Mouse (Mus musculus) forebrain, embryonic 12.5 days (tissue): ENCODE data around the gene Scaf4. TPM values are rescaled to one million over a fixed set of nuclear protein-coding genes. Genes with fewer than 3 reads are reported as not detected.
"Not testable (repeated sequence)": the region's sequence is repeated elsewhere in the genome, so short reads cannot be mapped to it uniquely, and the experiment has no call there.

Experiments used
- ATAC-seq: fragments of 200-750 bp; cut with Nextera tagmentation; 2 replicates; pipeline ENCODE4 v1.8.0; 2017; ENCODE audit warnings: moderate TSS enrichment; ENCODE audit not compliant: low FRiP score
- H3K27ac ChIP-seq: fragments of 300-500 bp; sonication (generic); 2 replicates; pipeline ENCODE4 v1.5.1; 2016; ENCODE audit warnings: mild to moderate bottlenecking
- H3K27me3 ChIP-seq: fragments of 300-500 bp; sonication (generic); 2 replicates; pipeline ENCODE4 v1.6.1; 2016; ENCODE audit warnings: mild to moderate bottlenecking
- H3K36me3 ChIP-seq: fragments of 300-500 bp; sonication (generic); replicated peaks from 2 replicates; pipeline ENCODE4 v1.6.1; 2016; ENCODE audit warnings: mild to moderate bottlenecking
- H3K4me1 ChIP-seq: fragments of 300-500 bp; sonication (generic); 2 replicates; pipeline ENCODE4 v1.6.1; 2016
- H3K4me2 ChIP-seq: fragments of 300-500 bp; sonication (generic); 2 replicates; pipeline ENCODE4 v1.6.1; 2016; ENCODE audit warnings: mild to moderate bottlenecking, moderate library complexity
- H3K4me3 ChIP-seq: fragments of 300-500 bp; sonication (generic); replicated peaks from 2 replicates; pipeline ENCODE4 v1.5.1; 2016; ENCODE audit warnings: mild to moderate bottlenecking
- H3K9ac ChIP-seq: fragments of 300-500 bp; sonication (generic); 2 replicates; pipeline ENCODE4 v1.6.1; 2016; ENCODE audit warnings: mild to moderate bottlenecking
- H3K9me3 ChIP-seq: fragments of 300-500 bp; sonication (generic); 2 replicates; pipeline ENCODE4 v1.6.1; 2016
- WGBS: fragments of 180-500 bp; shearing (Covaris S2); methylation state at CpG from one replicate; pipeline ENCODE4 v1.1.7; 2016; 5-methylcytosine and 5-hydroxymethylcytosine counted together
- polyA plus RNA-seq: library from polyadenylated mRNA; unstranded; fragments of >200 nt; fragmentation: Nextera tagmentation; extraction: Ambion mirVana; gene quantifications from 2 replicates; pipeline ENCODE4 v1.2.1, GENCODE M21; 2016

Scaf4 gene
- polyA plus RNA-seq, 1 experiment from 2014 or later = 39.4 TPM

GRCm38 (mm10) chr16:90259623-90260022, 24.7 kb downstream of the Scaf4 start:
- no peak overlapping the region for H3K4me2 ChIP-seq
- H3K9me3 ChIP-seq = no peaks in the 10 kb centered on the region
- H3K27me3 ChIP-seq = no peaks in the 10 kb centered on the region
- no peak overlapping the region for H3K27ac ChIP-seq
- WGBS = 88% methylated on average over 5 of the region's 5 CpGs
- H3K36me3 ChIP-seq = peaks cover 49% of the 10 kb centered on the region
- ATAC-seq = no peak
- H3K4me3 ChIP-seq = no peak overlapping the region
- H3K9ac ChIP-seq = no peak overlapping the region
- no peaks in the 10 kb centered on the region for H3K4me1 ChIP-seq

- no peaks in the 10 kb centered on the region for H3K4me1 ChIP-seq
- WGBS = 90% methylated on average over 7 of the region's 7 CpGs
- no peak for ATAC-seq
- H3K36me3 ChIP-seq = peaks cover 54% of the 10 kb centered on the region
- H3K27me3 ChIP-seq = no peaks in the 10 kb centered on the region
- H3K4me2 ChIP-seq = no peak overlapping the region
- H3K4me3 ChIP-seq = no peak overlapping the region
- H3K27ac ChIP-seq = no peak overlapping the region
- H3K9me3 ChIP-seq = no peaks in the 10 kb centered on the region
- H3K9ac ChIP-seq = no peak overlapping the region
Measured at GRCm38 (mm10) chr16:90258950-90259349, 25.4 kb downstream of the Scaf4 start.

- Histone ChIP-seq H3K27ac (no peak overlapping the region), H3K4me3 (no peak overlapping the region), H3K9ac (no peak overlapping the region), H3K9me3 (no peaks in the 10 kb centered on the region), H3K4me1 (no peaks in the 10 kb centered on the region), H3K27me3 (no peaks in the 10 kb centered on the region), H3K4me2 (no peak overlapping the region), H3K36me3 (peaks cover 78% of the 10 kb centered on the region)
- WGBS = 91% methylated on average over 2 of the region's 2 CpGs
- no peak for ATAC-seq
Measured at GRCm38 (mm10) chr16:90252521-90252920, 31.8 kb downstream of the Scaf4 start.

DNA sequence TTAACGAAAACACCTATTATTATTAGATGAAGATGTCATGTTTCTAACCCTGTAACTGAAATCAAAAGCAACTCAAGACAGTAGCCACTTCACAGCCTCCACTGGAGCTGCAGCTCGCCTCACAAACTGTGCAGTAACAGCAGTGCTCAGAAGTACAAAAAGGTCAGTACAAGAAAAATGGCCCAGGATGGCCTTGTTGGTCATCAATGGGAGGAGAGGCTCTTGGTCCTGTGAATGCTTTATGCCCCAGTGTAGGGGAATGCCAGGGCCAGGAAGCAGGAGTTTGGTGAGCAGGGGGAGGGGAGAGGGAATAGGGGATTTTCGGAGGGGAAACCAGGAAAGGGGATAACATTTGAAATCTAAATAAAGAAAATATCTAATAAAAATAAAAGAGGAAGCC, 33.0 kb downstream of the Scaf4 start:
- H3K9ac ChIP-seq, H3K4me1 ChIP-seq, H3K4me2 ChIP-seq, H3K4me3 ChIP-seq, H3K27me3 ChIP-seq, H3K9me3 ChIP-seq, H3K27ac ChIP-seq, ATAC-seq: not testable (repeated sequence)
- 85% methylated on average over 3 of the region's 3 CpGs for WGBS
- H3K36me3 ChIP-seq = peaks cover 76% of the 10 kb centered on the region

GRCm38 (mm10) chr16:90250099-90250498, 34.2 kb downstream of the Scaf4 start:
- Histone ChIP-seq H3K4me3 (no peak overlapping the region), H3K9me3 (no peaks in the 10 kb centered on the region), H3K4me1 (no peaks in the 10 kb centered on the region), H3K27me3 (no peaks in the 10 kb centered on the region), H3K36me3 (peaks cover 86% of the 10 kb centered on the region), H3K9ac (no peak overlapping the region), H3K27ac (no peak overlapping the region), H3K4me2 (no peak overlapping the region)
- WGBS = 94% methylated on average over 7 of the region's 7 CpGs
- no peak for ATAC-seq

- H3K27ac ChIP-seq = no peak overlapping the region
- no peaks in the 10 kb centered on the region for H3K9me3 ChIP-seq
- H3K36me3 ChIP-seq = peaks cover 81% of the 10 kb centered on the region
- no peak overlapping the region for H3K9ac ChIP-seq
- H3K4me1 ChIP-seq = no peaks in the 10 kb centered on the region
- WGBS = 85% methylated on average over 17 of the region's 17 CpGs
- H3K4me2 ChIP-seq = no peak overlapping the region
- ATAC-seq = no peak
- H3K27me3 ChIP-seq = no peaks in the 10 kb centered on the region
- no peak overlapping the region for H3K4me3 ChIP-seq
Measured at GRCm38 (mm10) chr16:90242426-90243304, 41.6 kb downstream of the Scaf4 start.

DNA sequence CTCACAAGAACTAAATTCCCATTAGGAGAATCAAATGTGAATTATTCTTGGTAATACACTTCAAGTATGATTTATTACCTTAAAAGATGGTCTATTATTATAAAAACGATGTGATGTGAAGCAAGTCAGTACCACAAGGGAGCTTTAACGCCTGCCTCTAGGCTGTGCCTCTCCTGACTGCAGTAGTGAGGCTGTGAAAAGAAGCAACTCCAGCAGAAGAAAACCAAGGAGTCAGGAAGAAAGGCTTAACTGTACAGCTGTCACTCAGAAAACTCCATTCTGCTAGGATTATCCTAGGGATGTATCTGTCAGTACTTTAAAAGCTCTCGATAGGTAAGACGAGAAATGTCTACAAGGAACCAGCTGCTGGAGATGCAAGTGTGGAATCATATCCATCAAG, 42.4 kb downstream of the Scaf4 start:
- WGBS = 87% methylated on average over 4 of the region's 4 CpGs
- no peak for ATAC-seq
- H3K9me3 ChIP-seq = no peaks in the 10 kb centered on the region
- H3K36me3 ChIP-seq = peaks cover 76% of the 10 kb centered on the region
- no peak overlapping the region for H3K4me3 ChIP-seq
- no peaks in the 10 kb centered on the region for H3K4me1 ChIP-seq
- H3K27me3 ChIP-seq = no peaks in the 10 kb centered on the region
- no peak overlapping the region for H3K9ac ChIP-seq
- no peak overlapping the region for H3K27ac ChIP-seq
- H3K4me2 ChIP-seq = no peak overlapping the region

GRCm38 (mm10) chr16:90239128-90239746, 45.1 kb downstream of the Scaf4 start:
- Histone ChIP-seq H3K4me2 (no peak overlapping the region), H3K9me3 (no peaks in the 10 kb centered on the region), H3K27ac (no peak overlapping the region), H3K4me1 (no peaks in the 10 kb centered on the region), H3K4me3 (no peak overlapping the region), H3K27me3 (no peaks in the 10 kb centered on the region), H3K36me3 (peaks cover 59% of the 10 kb centered on the region), H3K9ac (no peak overlapping the region)
- 85% methylated on average over 6 of the region's 6 CpGs for WGBS
- no peak for ATAC-seq

DNA sequence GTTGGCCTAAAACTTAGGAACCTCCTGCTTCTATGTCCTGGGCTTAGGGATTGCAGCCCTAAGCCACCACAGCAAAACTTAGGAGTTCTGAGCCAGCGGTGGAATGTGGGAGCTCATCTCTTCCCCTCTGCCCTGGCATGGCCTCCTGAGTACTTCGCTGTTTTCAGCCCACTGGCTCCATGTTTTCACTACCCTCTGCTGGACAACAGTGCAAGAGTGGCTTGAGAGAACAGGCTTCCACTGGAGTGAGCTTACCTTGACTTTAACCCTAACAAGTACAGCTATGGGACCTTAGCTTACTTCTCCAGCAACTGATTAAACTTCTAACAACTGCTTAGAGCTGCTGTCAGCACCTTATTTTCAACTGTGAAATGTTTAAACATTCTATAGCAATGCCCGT, 49.1 kb downstream of the Scaf4 start:
- H3K27me3 ChIP-seq = no peaks in the 10 kb centered on the region
- H3K4me2 ChIP-seq = no peak overlapping the region
- peaks cover 25% of the 10 kb centered on the region for H3K36me3 ChIP-seq
- no peak overlapping the region for H3K9ac ChIP-seq
- H3K4me3 ChIP-seq = no peak overlapping the region
- H3K27ac ChIP-seq = no peak overlapping the region
- no peaks in the 10 kb centered on the region for H3K4me1 ChIP-seq
- no peaks in the 10 kb centered on the region for H3K9me3 ChIP-seq
- WGBS = 92% methylated on average over 3 of the region's 3 CpGs
- no peak for ATAC-seq

DNA sequence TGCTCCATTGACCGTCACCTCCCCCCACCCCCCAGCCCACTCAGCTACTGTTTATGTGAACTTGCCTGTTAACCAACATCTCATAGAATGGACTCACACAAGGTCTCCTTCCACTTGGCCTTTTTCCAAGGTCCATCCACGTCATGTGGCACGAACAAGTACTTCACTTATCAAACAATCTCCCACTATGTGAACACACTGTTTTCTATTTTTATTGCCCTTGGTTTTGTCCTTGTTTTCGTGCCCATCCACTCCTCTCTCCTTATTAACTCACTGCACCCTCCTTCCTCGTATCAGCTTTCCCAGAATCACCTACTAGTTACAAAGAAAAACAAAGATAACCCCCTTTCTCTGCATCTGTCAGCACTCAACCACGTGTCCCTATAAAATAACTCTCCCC, 49.7 kb downstream of the Scaf4 start:
- no peak for ATAC-seq
- no peaks in the 10 kb centered on the region for H3K9me3 ChIP-seq
- H3K9ac ChIP-seq = no peak overlapping the region
- H3K27ac ChIP-seq = no peak overlapping the region
- H3K27me3 ChIP-seq = no peaks in the 10 kb centered on the region
- H3K4me2 ChIP-seq = no peak overlapping the region
- H3K36me3 ChIP-seq = peaks cover 24% of the 10 kb centered on the region
- H3K4me3 ChIP-seq = no peak overlapping the region
- WGBS = 75% methylated on average over 6 of the region's 6 CpGs
- H3K4me1 ChIP-seq = no peaks in the 10 kb centered on the region

DNA sequence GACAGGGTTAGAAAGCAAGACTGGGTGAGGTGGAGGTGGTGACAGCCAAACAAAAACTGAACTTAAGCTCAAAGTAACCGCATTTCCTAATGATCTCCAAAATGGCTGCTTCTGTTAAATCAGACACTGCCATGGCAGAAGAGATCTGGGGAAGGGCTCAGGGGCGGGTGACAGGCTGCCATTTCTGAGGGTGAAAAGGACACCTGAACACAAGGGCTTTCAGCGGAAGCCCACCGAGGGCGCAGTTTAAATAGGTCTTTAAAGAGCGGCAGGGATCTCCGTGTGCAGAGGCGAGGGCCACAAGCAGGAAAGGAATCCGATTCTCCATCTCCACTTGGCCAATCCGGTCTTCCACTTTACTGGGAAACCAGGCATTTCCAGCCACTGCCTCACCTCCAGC, 50.6 kb downstream of the Scaf4 start:
- ATAC-seq = no peak
- H3K9ac ChIP-seq = no peak overlapping the region
- H3K27me3 ChIP-seq = no peaks in the 10 kb centered on the region
- H3K4me1 ChIP-seq = no peaks in the 10 kb centered on the region
- WGBS = 92% methylated on average over 10 of the region's 10 CpGs
- H3K4me2 ChIP-seq = no peak overlapping the region
- no peak overlapping the region for H3K4me3 ChIP-seq
- H3K27ac ChIP-seq = no peak overlapping the region
- H3K36me3 ChIP-seq = peaks cover 22% of the 10 kb centered on the region
- no peaks in the 10 kb centered on the region for H3K9me3 ChIP-seq

- H3K27me3 ChIP-seq = no peaks in the 10 kb centered on the region
- no peak overlapping the region for H3K4me2 ChIP-seq
- no peaks in the 10 kb centered on the region for H3K4me1 ChIP-seq
- H3K27ac ChIP-seq = no peak overlapping the region
- no peak for ATAC-seq
- 90% methylated on average over 7 of the region's 7 CpGs for WGBS
- H3K36me3 ChIP-seq = peaks cover 34% of the 10 kb centered on the region
- H3K9ac ChIP-seq = no peak overlapping the region
- no peaks in the 10 kb centered on the region for H3K9me3 ChIP-seq
- H3K4me3 ChIP-seq = no peak overlapping the region
Measured at GRCm38 (mm10) chr16:90231302-90231701, 53.0 kb downstream of the Scaf4 start.

- no peak for ATAC-seq
- 83% methylated on average over 6 of the region's 6 CpGs for WGBS
- H3K36me3 ChIP-seq = peaks cover 43% of the 10 kb centered on the region
Measured at GRCm38 (mm10) chr16:90229897-90230296, 54.4 kb downstream of the Scaf4 start.

More at GRCm38 (mm10) chr16:90229897-90230296, 54.4 kb downstream of the Scaf4 start:
- Histone ChIP-seq H3K9me3 (no peaks in the 10 kb centered on the region), H3K27me3 (no peaks in the 10 kb centered on the region), H3K9ac (no peak overlapping the region), H3K4me1 (no peaks in the 10 kb centered on the region), H3K4me2 (no peak overlapping the region), H3K27ac (no peak overlapping the region), H3K4me3 (no peak overlapping the region)
